In the genomic region with DNA sequence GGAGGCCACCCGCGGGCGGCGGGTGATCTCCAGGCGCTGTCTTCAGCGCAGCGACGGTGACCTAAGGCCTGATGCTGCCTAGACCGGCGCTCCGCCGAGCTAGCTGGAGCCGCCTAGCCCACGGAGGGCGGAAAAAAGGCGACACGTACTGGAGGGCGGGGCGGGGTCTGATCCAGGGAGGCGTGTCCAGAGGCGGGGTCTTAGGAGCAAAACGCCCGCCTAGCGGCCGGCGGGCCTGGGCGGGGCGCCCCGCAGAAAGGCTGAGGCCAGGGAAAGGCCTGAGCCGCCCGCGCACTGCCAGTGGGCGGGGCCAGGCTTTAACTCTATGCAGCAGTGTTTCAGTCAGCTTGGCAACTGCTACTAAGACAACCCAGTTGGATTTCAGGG, we compare ENCODE assay signal across 8 mouse cellular contexts. TPM values are rescaled to one million over a fixed set of nuclear protein-coding genes. Genes with fewer than 3 reads are reported as not detected.
DNase-seq lines count a peak whose midpoint lies in the region; ATAC-seq and TF ChIP-seq lines count a peak whose summit lies in the region.

Dsel (minus strand) TSS at position 140 of the 387 bp plus-strand sequence.

- DNase-seq in 416B (ENCODE audit: low read depth), result peak; percentile 82
- DNase-seq in brain, embryonic 14.5 days (ENCODE audit: low read depth), result peak; percentile 98
- DNase-seq in heart, adult 9 months (ENCODE audit: low spot score in 2 of 2), result peak; percentile 89 to 92
- peak; percentile 92 for DNase-seq in kidney, adult 9 months
- peak; percentile 72 to 80 for DNase-seq in spleen, adult 18-20 months

- H3K36me3 ChIP-seq in limb, embryonic 13.5 days, result peaks cover 11% of the 10 kb centered on the region
- no peaks in the 10 kb centered on the region for H3K36me3 ChIP-seq in midbrain, embryonic 15.5 days (replicated peaks)

- no peaks in the 10 kb centered on the region for H3K27me3 ChIP-seq in limb, embryonic 13.5 days
- no peaks in the 10 kb centered on the region for H3K27me3 ChIP-seq in midbrain, embryonic 15.5 days (replicated peaks)

- H3K9me3 ChIP-seq in limb, embryonic 13.5 days, result no peaks in the 10 kb centered on the region
- no peaks in the 10 kb centered on the region for H3K9me3 ChIP-seq in midbrain, embryonic 15.5 days

- ATAC-seq in erythroblast, adult 5-6 weeks (replicated peaks; ENCODE audit: low FRiP score, poor library complexity, severe bottlenecking), result peak; percentile 97
- ATAC-seq in limb, embryonic 13.5 days (ENCODE audit: low FRiP score, low read depth), result peak; percentile 98
- peak; percentile 99 for ATAC-seq in midbrain, embryonic 15.5 days (replicated peaks)

- under 1% methylated on average over 33 of the region's 33 CpGs for WGBS in limb, embryonic 13.5 days
- WGBS in midbrain, embryonic 15.5 days, result under 1% methylated on average over 33 of the region's 33 CpGs

- H3K4me1 ChIP-seq in limb, embryonic 13.5 days, result peaks cover 25% of the 10 kb centered on the region
- peaks cover 3% of the 10 kb centered on the region; the same call in 1 of the 2 replicates for H3K4me1 ChIP-seq in midbrain, embryonic 15.5 days

- peak within 1 kb of the TSS; percentile 72 for H3K4me3 ChIP-seq in limb, embryonic 13.5 days
- peak within 1 kb of the TSS; percentile 52 for H3K4me3 ChIP-seq in midbrain, embryonic 15.5 days

- peak within 1 kb of the TSS; percentile 67 for H3K4me2 ChIP-seq in limb, embryonic 13.5 days (replicated peaks)
- peak within 1 kb of the TSS; percentile 72 for H3K4me2 ChIP-seq in midbrain, embryonic 15.5 days

- peak within 1 kb of the TSS; percentile 97 for H3K27ac ChIP-seq in limb, embryonic 13.5 days
- H3K27ac ChIP-seq in midbrain, embryonic 15.5 days, result peak within 1 kb of the TSS; percentile 83

- TF ChIP-seq POLR2A in brain, embryonic 14.5 days (IDR thresholded peaks at IDR 0.05; ENCODE audit: borderline replicate concordance, extremely low read depth, insufficient read depth, insufficient read length, poor library complexity, severe bottlenecking), result peak; percentile 73

- 0 out of 2 replicates have a peak, but pooled peaks have one; percentile 25 for TF ChIP-seq CTCF in brain, embryonic 14.5 days (IDR thresholded peaks at IDR 0.05; ENCODE audit: borderline replicate concordance, extremely low read depth, insufficient read depth, insufficient read length)

- H3K9ac ChIP-seq in limb, embryonic 13.5 days, result peak within 1 kb of the TSS; percentile 93
- peak within 1 kb of the TSS; percentile 72 for H3K9ac ChIP-seq in midbrain, embryonic 15.5 days

RNA-seq across cellular contexts. Expression of gene Dsel, which starts in this region (rescaled TPM):
- 6.8 and 8.4 TPM in 2 replicates for polyA plus RNA-seq in brain, embryonic 14.5 days (2012; rRNA removed)
- total RNA-seq in erythroblast, adult 5-6 weeks (2015; ENCODE audit: low replicate concordance), result 0.63 TPM in 1 of 2 replicates, not detected in the other
- total RNA-seq in erythroblast, adult 5-6 weeks (2017; ENCODE audit: low replicate concordance), result 0.28 and 0.68 TPM in 2 replicates
- 20.5 and 20.6 TPM in 2 replicates for polyA plus RNA-seq in limb, embryonic 13.5 days (2015; fragmentation: Nextera tagmentation; extraction: Ambion mirVana)
- polyA plus RNA-seq in midbrain, embryonic 15.5 days (2015; fragmentation: Nextera tagmentation; extraction: Ambion mirVana), result 10.0 and 10.7 TPM in 2 replicates

Comparison
In these comparisons a context has a peak if more than half of its experiments do, and no peak if none do; other contexts are left out.
1. Peak in every context shown above with its lines: DNase-seq, ATAC-seq, H3K4me3 ChIP-seq and H3K27ac ChIP-seq.
2. Peak in ATAC-seq in erythroblast, adult 5-6 weeks; RNA of the gene not detected or under 1 TPM.